Mouse (Mus musculus) C2C12 (cell line): ENCODE data around the gene Samd14.

ENCODE experiments used
- CTCF ChIP-seq: IDR thresholded peaks from one replicate; pipeline ENCODE4 v1.5.1; 2011; ENCODE audit not compliant: control insufficient read depth, insufficient read depth, insufficient read length
- MYOG ChIP-seq: IDR thresholded peaks from one replicate; pipeline ENCODE4 v1.6.1; 2011; ENCODE audit not compliant: control insufficient read depth, insufficient read length; ENCODE audit errors: extremely low read depth

GRCm38 (mm10) chr11:95026849-95027248 is 17.2 kb downstream of the Samd14 start:
- TF ChIP-seq CTCF (no peak), MYOG (no peak)
